Mouse (Mus musculus): Measurements from ENCODE around the gene Ccdc185. TPM values are rescaled to one million over a fixed set of nuclear protein-coding genes. Genes with fewer than 3 reads are reported as not detected.

Gene Ccdc185
- total RNA-seq, 1 experiment from 2014 or later: not detected

- no peak for ATAC-seq (replicated peaks in 1 of 2; ENCODE audit: insufficient read depth in 1 of 2, low FRiP score in 2 of 2, low TSS enrichment in 1 of 2, low read depth in 1 of 2, poor library complexity in 2 of 2, severe bottlenecking in 2 of 2)
Observed at GRCm38 (mm10) chr1:182758783-182759182, 9.8 kb upstream of the Ccdc185 start.

- no peak for ATAC-seq (replicated peaks in 1 of 2; ENCODE audit: insufficient read depth in 1 of 2, low FRiP score in 2 of 2, low TSS enrichment in 1 of 2, low read depth in 1 of 2, poor library complexity in 2 of 2, severe bottlenecking in 2 of 2)
Observed at GRCm38 (mm10) chr1:182754865-182755264, 5.9 kb upstream of the Ccdc185 start.

- ATAC-seq (replicated peaks in 1 of 2; ENCODE audit: insufficient read depth in 1 of 2, low FRiP score in 2 of 2, low TSS enrichment in 1 of 2, low read depth in 1 of 2, poor library complexity in 2 of 2, severe bottlenecking in 2 of 2): no peak
Observed at GRCm38 (mm10) chr1:182753694-182754093, 4.7 kb upstream of the Ccdc185 start.

GRCm38 (mm10) chr1:182751301-182751700, 2.3 kb upstream of the Ccdc185 start:
- ATAC-seq (replicated peaks in 1 of 2; ENCODE audit: insufficient read depth in 1 of 2, low FRiP score in 2 of 2, low TSS enrichment in 1 of 2, low read depth in 1 of 2, poor library complexity in 2 of 2, severe bottlenecking in 2 of 2): no peak

GRCm38 (mm10) chr1:182747834-182748233, 1.1 kb downstream of the Ccdc185 start:
- ATAC-seq (replicated peaks in 1 of 2; ENCODE audit: insufficient read depth in 1 of 2, low FRiP score in 2 of 2, low TSS enrichment in 1 of 2, low read depth in 1 of 2, poor library complexity in 2 of 2, severe bottlenecking in 2 of 2): no peak

GRCm38 (mm10) chr1:182747081-182747480, 1.9 kb downstream of the Ccdc185 start:
- ATAC-seq (replicated peaks in 1 of 2; ENCODE audit: insufficient read depth in 1 of 2, low FRiP score in 2 of 2, low TSS enrichment in 1 of 2, low read depth in 1 of 2, poor library complexity in 2 of 2, severe bottlenecking in 2 of 2): no peak

- ATAC-seq (replicated peaks in 1 of 2; ENCODE audit: insufficient read depth in 1 of 2, low FRiP score in 2 of 2, low TSS enrichment in 1 of 2, low read depth in 1 of 2, poor library complexity in 2 of 2, severe bottlenecking in 2 of 2): no peak
Observed at GRCm38 (mm10) chr1:182735891-182736290, 13.1 kb downstream of the Ccdc185 start.

GRCm38 (mm10) chr1:182732695-182733094, 16.3 kb downstream of the Ccdc185 start:
- no peak for ATAC-seq (replicated peaks in 1 of 2; ENCODE audit: insufficient read depth in 1 of 2, low FRiP score in 2 of 2, low TSS enrichment in 1 of 2, low read depth in 1 of 2, poor library complexity in 2 of 2, severe bottlenecking in 2 of 2)

GRCm38 (mm10) chr1:182729002-182729401, 20.0 kb downstream of the Ccdc185 start:
- no peak for ATAC-seq (replicated peaks in 1 of 2; ENCODE audit: insufficient read depth in 1 of 2, low FRiP score in 2 of 2, low TSS enrichment in 1 of 2, low read depth in 1 of 2, poor library complexity in 2 of 2, severe bottlenecking in 2 of 2)

GRCm38 (mm10) chr1:182727541-182727940, 21.4 kb downstream of the Ccdc185 start:
- ATAC-seq (replicated peaks in 1 of 2; ENCODE audit: insufficient read depth in 1 of 2, low FRiP score in 2 of 2, low TSS enrichment in 1 of 2, low read depth in 1 of 2, poor library complexity in 2 of 2, severe bottlenecking in 2 of 2): no peak

- ATAC-seq (replicated peaks in 1 of 2; ENCODE audit: insufficient read depth in 1 of 2, low FRiP score in 2 of 2, low TSS enrichment in 1 of 2, low read depth in 1 of 2, poor library complexity in 2 of 2, severe bottlenecking in 2 of 2): no peak
Observed at GRCm38 (mm10) chr1:182714236-182714935, 34.6 kb downstream of the Ccdc185 start.

GRCm38 (mm10) chr1:182711360-182711933, 37.5 kb downstream of the Ccdc185 start:
- ATAC-seq (replicated peaks in 1 of 2; ENCODE audit: insufficient read depth in 1 of 2, low FRiP score in 2 of 2, low TSS enrichment in 1 of 2, low read depth in 1 of 2, poor library complexity in 2 of 2, severe bottlenecking in 2 of 2): no peak

GRCm38 (mm10) chr1:182707459-182707858, 41.5 kb downstream of the Ccdc185 start:
- no peak for ATAC-seq (replicated peaks in 1 of 2; ENCODE audit: insufficient read depth in 1 of 2, low FRiP score in 2 of 2, low TSS enrichment in 1 of 2, low read depth in 1 of 2, poor library complexity in 2 of 2, severe bottlenecking in 2 of 2)

- no peak for ATAC-seq (replicated peaks in 1 of 2; ENCODE audit: insufficient read depth in 1 of 2, low FRiP score in 2 of 2, low TSS enrichment in 1 of 2, low read depth in 1 of 2, poor library complexity in 2 of 2, severe bottlenecking in 2 of 2)
Observed at GRCm38 (mm10) chr1:182704882-182705281, 44.1 kb downstream of the Ccdc185 start.

GRCm38 (mm10) chr1:182699392-182700347, 49.3 kb downstream of the Ccdc185 start:
- no peak for ATAC-seq (replicated peaks in 1 of 2; ENCODE audit: insufficient read depth in 1 of 2, low FRiP score in 2 of 2, low TSS enrichment in 1 of 2, low read depth in 1 of 2, poor library complexity in 2 of 2, severe bottlenecking in 2 of 2)

All from hematopoietic stem cell, adult 5-6 weeks (primary cell).